Mouse (Mus musculus) MEL-GATA-1-ER (cell line): ENCODE results near the gene Chrd.

ENCODE experiments used
- DNase-seq: peaks from one replicate; pipeline ENCODE4 v3.0.0-alpha.2; 2012; ENCODE audit warnings: low read depth; ENCODE audit errors: extremely low read depth

The Chrd gene

DNA sequence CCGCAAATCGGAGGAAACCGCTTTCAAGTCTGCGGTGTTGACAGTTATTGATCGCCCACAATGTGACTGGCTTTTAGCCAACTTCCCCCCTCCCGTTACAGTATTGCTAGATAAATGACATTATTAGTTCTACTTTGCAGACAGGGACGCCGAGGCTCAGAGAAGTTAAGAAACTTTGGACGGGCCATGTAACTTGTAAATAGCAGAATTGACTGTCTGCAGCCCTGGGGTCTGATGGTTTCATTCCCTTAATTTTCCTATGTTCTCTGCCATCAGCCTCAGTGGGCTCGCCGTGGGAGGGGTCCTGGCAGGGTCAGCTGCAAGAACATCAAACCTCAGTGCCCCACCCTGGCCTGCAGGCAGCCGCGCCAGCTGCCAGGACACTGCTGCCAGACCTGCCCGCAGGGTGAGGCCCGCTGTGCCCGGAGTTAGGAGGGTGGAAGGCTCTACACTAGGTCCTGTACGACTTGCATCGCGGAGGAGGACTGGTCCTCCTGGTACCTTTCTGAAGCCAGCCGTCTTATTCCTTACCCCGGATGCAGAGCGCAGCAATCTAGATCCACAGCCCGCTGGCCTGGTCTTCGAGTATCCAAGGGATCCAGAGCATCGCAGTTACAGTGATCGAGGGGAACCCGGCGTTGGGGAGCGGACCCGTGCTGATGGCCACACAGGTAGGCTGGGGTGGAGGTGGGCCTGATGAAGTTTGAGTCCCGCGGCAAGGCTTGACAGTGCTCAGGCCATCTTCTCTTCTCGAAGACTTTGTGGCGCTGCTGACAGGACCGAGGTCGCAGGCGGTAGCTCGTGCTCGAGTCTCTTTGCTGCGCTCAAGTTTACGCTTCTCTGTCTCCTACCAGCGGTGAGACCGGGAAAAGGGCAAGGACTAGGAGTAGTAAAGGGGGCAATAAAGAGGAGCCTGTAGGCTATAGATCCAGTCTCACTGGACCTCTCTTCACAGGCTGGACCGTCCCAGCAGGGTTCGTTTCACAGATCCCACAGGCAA is 1.1 kb downstream of the Chrd start, which contains the start of gene Thpo:
Gene Thpo, minus strand, starts transcription at position 781 of the 1,000 bp plus-strand sequence.
- DNase-seq, result no peak

DNA sequence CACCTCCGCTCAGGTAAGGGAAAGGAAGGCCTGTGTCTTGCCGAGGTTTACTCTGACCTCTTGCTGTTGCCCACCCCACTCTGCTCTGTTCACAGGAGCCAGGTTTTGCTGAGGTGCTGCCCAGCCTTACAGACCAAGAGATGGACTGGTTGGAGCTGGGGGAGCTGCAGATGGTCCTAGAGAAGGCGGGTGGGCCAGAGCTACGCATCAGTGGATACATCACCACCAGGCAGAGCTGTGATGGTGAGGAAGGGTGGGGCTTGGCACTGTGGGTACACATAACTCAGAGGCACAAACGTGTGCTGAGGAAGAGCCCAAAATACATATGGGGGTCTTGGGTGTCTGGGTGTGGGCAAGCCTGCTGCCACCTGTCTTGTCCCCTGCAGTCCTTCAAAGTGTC is 2.7 kb downstream of the Chrd start:
- DNase-seq, result no peak

DNA sequence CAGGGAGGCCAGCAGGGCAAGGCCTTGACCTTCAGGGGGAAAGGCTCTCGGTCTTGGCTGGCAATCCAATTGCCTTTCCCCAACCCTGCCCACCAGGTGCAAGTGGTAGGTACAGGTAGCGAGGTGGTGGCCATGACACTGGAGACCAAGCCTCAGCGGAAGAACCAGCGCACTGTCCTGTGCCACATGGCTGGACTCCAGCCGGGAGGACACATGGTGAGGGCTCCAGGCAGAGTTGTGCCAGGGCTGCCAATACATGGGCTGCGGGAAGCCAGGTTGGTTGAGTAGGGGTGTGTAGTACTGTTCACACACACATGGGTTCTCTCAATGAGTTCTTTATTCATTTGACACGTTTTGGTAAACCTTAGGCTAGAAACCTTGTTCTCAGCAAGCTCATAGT is 3.2 kb downstream of the Chrd start:
- DNase-seq, result no peak

DNA sequence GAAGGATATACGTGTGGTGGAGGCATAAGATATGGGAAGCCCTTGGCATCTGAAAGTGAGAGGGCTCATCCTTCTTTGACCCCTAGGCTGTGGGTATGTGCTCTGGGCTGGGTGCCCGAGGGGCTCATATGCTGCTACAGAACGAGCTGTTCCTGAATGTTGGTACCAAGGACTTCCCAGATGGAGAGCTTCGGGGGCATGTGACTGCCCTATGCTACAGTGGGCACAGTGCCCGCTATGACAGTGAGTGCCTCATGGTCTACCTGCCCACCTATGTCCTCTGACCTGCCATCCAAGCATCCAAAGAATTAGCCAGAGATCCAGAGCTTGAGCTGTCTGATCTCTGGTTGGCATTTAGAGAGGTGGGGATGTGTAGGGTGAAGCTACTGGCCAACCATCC is 3.9 kb downstream of the Chrd start:
- DNase-seq, result no peak

DNA sequence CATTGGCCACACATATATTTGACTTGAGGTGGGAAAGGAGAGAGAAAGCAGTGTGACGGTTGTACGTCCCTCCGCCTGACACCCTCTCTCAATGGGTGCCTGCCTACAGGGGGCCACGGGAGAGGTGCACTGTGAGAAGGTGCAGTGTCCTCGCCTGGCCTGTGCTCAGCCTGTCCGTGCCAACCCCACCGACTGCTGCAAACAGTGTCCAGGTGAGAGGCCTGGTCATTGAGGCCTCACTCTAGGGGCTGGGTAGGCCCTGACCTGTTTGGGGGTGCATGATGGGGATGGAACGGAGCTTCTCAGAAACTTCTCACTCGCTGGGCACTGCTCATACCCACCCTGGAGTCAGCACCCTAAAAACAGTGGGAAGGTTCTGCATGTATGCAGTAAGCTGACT is 6.9 kb downstream of the Chrd start:
- DNase-seq, result no peak

DNA sequence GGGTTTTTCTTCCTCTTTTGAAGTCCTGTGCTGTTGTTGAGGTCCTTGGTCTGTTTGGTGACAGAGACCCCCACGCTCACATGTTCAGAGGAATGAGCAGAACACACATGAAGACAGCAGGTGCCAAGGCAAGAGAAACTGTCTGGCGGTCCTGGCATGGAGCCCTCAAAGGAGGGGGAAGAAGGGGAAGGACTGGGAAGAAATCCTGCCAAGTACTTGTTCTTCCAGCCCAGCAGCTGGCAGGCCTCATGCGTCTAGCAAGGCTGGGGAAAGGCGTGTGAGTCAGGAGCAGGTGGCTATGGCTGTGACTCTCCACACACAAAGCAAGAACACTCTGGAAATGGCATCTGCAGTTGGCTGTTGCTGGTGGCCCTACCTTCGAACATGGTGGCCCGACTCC is 13.7 kb downstream of the Chrd start:
- no peak for DNase-seq

DNA sequence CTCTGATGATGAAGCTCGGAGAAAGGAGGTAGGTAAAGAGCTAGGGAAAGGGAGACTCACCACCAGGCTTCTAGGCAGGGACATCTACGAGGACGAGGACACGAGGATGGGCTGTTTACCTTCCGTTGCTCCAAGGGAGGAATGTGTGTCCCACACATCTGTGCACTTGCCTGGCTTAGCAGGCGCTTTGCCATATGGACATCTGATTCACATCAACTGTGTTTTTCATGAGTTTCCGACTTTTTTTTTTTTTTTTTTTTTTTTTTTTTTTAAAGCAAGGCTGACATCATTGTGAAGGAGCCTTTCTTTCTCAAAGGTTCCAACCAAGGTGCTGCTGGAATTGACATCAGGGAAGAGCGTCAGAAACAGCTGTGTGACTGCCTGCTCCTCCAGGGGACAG is 17.6 kb downstream of the Chrd start:
- no peak for DNase-seq

DNA sequence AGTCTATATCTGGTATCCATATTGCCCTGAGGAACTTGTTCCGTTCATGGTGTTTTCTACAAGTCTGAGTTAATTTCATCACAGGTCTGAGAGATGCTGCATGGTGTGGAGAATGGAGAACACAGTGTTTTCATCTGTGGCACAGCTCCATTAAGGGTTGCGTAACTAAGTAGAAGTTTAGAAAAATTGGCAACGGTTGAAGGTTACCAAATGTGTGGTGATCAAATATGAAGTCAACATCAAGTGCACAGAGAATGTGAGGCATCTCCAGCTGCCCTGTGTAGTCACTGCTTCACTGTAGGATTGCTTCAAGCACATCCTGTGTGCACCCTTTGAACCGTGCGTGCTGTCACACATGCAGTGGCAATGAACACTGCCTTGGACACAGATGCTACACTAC is 23.1 kb downstream of the Chrd start:
- DNase-seq, result no peak

DNA sequence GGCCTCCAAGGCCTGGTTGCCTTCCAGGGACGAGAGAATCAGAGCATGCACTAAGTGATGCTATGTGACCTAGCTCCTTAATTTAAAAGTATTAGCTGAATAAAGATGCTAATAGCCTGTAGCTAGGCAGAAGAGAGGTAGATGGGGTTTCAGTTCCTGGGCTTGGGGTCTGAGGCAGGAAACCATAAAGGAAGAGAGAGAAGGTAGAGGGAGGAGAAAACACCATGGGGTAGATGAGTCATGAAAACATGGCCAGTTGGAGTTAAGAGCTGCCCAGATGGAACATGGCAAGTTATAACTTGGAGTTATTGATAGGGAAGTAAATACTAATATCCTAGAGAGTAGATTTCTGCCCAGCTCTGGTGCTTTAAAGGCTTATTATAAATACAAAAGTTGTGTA is 24.5 kb downstream of the Chrd start:
- no peak for DNase-seq

DNA sequence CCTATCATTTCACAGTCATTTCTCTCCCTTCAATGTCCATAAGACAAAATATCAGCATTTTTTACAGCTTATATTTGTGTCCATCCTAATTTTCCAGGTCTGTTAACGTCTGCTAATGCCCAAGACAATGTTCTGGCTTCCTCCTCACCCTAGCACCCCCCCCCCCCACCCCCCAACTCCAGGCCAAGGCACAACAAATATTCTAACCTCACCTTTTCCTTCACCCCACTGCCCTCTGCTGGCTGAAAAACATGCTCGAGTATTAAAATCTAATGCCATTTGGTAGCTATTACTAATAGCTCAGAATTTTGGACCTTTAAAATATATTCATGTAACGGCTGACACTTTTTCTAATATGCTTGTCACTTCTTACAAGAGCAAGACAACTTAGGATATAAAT is 28.8 kb downstream of the Chrd start:
- peak; percentile 16 for DNase-seq

DNA sequence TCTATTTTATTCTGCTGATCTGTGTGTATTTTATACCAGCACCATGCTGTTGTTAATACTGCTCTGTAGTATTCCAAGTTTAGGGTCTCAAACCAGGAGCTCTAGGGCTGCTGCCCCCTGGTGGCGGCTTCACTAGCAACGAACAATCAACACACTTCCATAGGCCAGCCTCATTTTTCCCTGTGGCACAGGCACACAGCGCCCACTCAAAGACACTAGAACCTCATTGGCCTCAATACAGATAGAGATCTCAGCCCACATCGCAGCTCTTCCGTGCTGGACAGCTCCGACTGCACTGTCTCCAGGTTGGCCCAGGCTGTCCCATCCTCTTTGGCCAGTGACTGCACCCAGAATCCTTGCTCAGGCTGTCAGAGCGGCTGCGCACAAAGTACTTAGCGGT is 32.3 kb downstream of the Chrd start:
- DNase-seq, result peak; percentile 13

DNA sequence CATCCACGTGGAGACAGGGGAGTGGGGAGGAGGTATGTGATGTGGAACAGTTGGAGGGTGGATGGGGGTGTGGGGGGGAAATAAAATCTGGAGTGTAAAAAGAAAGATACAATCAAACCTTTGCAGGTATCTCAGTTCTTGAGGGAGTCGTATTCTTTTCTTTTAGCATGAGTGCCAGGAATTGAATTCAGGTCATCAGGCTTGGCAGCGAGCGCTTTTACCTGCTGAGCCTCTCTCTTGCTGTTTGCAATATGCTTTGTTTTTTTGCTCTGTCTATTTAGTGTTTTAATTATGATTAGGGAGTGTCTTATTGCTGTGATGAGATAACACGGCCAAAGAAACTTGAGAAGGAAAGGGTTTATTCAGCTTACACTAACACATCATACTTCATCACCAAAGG is 42.1 kb downstream of the Chrd start:
- DNase-seq, result no peak

DNA sequence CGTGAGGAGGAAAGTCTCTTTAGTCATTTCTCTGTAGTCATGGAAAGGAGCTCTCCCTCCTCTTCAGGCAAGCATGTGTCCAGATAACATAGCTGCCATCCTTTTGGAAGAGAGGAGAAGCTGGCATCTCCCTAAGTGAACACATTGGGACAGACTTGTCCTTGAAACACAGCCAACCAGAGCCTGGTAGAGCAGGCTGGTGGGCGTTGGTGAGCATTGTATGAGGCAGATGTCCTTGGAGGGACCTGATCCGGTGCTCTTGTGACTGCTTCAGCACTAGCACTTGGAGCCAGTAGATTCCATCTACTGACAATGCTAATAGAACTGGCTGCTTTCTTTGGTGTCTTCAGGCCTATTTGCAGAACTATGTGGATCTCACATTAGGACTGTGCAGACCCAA is 46.9 kb downstream of the Chrd start:
- no peak for DNase-seq

DNA sequence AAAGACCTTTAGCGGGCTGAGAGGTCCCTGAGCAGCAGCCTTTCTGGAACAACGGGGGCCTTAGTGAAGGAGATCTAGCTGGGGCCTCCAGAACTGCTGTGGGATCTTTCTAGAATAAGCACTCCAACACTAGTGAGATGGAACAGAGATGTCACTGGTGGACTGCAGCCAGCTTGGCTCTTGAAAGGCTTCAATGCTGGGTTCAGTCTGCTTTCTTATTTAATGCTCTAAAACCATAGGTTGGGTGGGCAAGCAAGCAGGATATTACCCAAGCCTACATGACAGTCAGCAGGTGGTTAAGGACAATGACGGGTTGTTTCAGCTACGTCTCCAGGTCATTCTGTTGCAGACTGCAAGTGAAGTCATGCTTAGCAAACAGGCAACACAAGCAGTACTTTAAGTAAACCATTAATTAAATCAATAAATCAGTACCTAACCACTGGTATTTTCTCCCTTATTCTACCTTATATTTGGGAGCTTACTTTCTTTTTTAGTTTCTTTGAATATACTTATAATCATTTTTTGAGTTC is 48.2 kb downstream of the Chrd start:
- DNase-seq, result no peak

DNA sequence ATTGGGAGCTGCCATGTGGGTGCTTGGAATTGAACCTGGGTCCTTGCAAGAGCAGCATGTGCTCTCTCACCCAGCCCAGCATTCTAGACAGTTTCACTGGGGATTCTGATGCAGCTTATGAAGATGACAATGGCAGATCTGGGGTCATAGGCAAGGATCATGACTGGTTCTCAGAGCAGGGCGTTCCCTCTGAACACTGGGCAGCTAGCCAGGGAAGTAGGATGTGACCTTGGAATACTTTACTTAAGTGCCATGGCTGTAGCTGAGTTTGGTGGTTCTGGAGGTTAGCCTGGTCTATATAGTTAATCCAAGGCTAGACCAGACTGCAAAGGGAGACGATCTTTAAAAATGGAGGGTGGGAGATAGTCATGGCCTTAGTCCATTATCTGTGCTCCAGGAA is 51.0 kb downstream of the Chrd start:
- no peak for DNase-seq

DNA sequence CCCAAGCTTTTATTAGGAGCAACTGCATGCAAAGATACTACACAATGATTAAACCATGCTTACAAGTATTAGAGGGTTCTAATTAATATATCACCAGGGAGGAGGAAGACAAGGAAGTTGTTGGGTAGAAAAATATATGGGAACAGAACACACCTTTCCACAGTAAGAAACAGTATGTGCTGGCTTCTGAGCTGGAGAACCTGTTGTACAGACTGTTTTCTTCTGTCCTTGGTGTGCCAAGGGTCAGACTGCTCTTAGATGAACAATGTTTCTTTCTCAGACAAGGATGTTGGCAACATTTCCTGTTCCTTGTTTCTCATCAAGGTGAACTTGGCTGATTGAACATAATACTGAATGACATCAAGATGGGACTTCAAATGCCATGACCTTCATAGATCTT is 51.8 kb downstream of the Chrd start:
- no peak for DNase-seq

DNA sequence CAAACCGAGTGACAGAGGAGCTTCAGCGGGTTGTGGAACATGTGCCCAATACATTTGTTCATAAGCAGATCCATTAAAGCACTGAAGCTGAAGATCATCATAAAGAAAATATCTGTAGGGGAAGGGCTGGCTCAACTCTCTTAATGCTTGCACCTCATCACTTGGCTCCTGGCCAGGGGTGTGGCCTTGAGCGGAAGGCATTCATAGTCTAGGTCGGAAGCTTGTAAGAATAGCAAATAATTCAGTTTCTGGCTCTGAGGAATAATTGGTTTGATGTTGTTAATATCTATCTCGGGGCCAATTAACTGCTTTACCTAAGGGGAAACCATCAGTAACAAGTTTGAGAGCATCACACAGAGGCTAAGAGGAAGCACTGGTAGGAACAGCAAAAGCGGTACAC is 53.6 kb downstream of the Chrd start:
- no peak for DNase-seq

DNA sequence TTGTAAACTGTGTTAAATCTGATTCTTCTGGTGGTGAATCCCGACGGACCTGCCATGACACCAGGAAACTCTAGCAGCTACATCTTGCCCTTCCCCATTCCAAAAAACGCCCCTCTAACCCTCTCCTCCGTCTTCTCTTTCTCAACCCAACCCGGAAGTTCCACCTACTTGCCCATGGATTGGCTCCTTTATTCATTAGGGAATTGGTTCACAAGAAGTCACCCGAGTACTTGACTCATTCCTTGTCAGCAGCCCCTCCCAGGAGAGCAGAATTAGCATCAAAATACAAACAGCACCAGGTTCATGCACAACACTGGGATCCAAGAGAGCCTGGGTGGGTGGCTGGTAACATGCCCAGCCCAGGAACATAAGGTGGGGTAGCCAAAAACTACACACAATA is 58.9 kb downstream of the Chrd start:
- no peak for DNase-seq
